Mouse (Mus musculus): ENCODE results near the gene Ccn2. TPM values are rescaled to one million over a fixed set of nuclear protein-coding genes. Genes with fewer than 3 reads are reported as not detected.
"Not testable (repeated sequence)": the region's sequence is repeated elsewhere in the genome, so short reads cannot be mapped to it uniquely, and the experiment has no call there.

The Ccn2 gene
- polyA plus RNA-seq, 1 experiment from 2014 or later: 17.1 TPM

GRCm38 (mm10) chr10:24609766-24610165, 14.5 kb downstream of the Ccn2 start:
- Histone ChIP-seq H3K36me3 (no peaks in the 10 kb centered on the region), H3K9me3 (no peaks in the 10 kb centered on the region), H3K4me3 (no peak overlapping the region), H3K4me1 (no peaks in the 10 kb centered on the region), H3K4me2 (replicated peaks) (no peak overlapping the region), H3K9ac (no peak overlapping the region), H3K27ac (no peak overlapping the region), H3K27me3 (no peaks in the 10 kb centered on the region)
- ATAC-seq (ENCODE audit: low FRiP score, low read depth): no peak
- 85% methylated on average over 9 of the region's 9 CpGs for WGBS

GRCm38 (mm10) chr10:24614726-24615125, 19.5 kb downstream of the Ccn2 start:
- no peak for ATAC-seq (ENCODE audit: low FRiP score, low read depth)
- no peaks in the 10 kb centered on the region for H3K36me3 ChIP-seq
- WGBS: 87% methylated on average over 4 of the region's 4 CpGs

GRCm38 (mm10) chr10:24615799-24616198, 20.6 kb downstream of the Ccn2 start:
- Histone ChIP-seq H3K27ac (no peak overlapping the region), H3K36me3 (no peaks in the 10 kb centered on the region), H3K9me3 (no peaks in the 10 kb centered on the region), H3K4me1 (no peaks in the 10 kb centered on the region), H3K9ac (no peak overlapping the region), H3K27me3 (no peaks in the 10 kb centered on the region), H3K4me2 (replicated peaks) (no peak overlapping the region), H3K4me3 (no peak overlapping the region)
- no peak for ATAC-seq (ENCODE audit: low FRiP score, low read depth)
- WGBS: 90% methylated on average over 6 of the region's 6 CpGs

More at GRCm38 (mm10) chr10:24614726-24615125, 19.5 kb downstream of the Ccn2 start:
- Histone ChIP-seq H3K4me3 (no peak overlapping the region), H3K9me3 (no peaks in the 10 kb centered on the region), H3K9ac (no peak overlapping the region), H3K27ac (no peak overlapping the region), H3K27me3 (no peaks in the 10 kb centered on the region), H3K4me2 (replicated peaks) (no peak overlapping the region), H3K4me1 (no peaks in the 10 kb centered on the region)

- not testable (repeated sequence) for H3K9ac ChIP-seq; H3K4me2 ChIP-seq (replicated peaks); H3K9me3 ChIP-seq; H3K4me3 ChIP-seq; H3K4me1 ChIP-seq; H3K27ac ChIP-seq; H3K36me3 ChIP-seq; ATAC-seq (ENCODE audit: low FRiP score, low read depth); H3K27me3 ChIP-seq
- whole genome bisulfite sequencing: 92% methylated on average over 1 of the region's 1 CpGs
Measured at GRCm38 (mm10) chr10:24616572-24616971, 21.3 kb downstream of the Ccn2 start.

GRCm38 (mm10) chr10:24621572-24621971, 26.3 kb downstream of the Ccn2 start:
- H3K9ac ChIP-seq: no peak overlapping the region
- H3K9me3 ChIP-seq: no peaks in the 10 kb centered on the region
- H3K4me3 ChIP-seq: no peak overlapping the region
- H3K27me3 ChIP-seq: no peaks in the 10 kb centered on the region
- H3K36me3 ChIP-seq: no peaks in the 10 kb centered on the region
- H3K4me1 ChIP-seq: no peaks in the 10 kb centered on the region
- WGBS: 42% methylated on average over 9 of the region's 9 CpGs
- no peak for ATAC-seq (ENCODE audit: low FRiP score, low read depth)
- no peak overlapping the region for H3K27ac ChIP-seq
- H3K4me2 ChIP-seq (replicated peaks): no peak overlapping the region

- no peak for ATAC-seq (ENCODE audit: low FRiP score, low read depth)
- Histone ChIP-seq H3K4me2 (replicated peaks) (no peak overlapping the region), H3K4me1 (peaks cover 5% of the 10 kb centered on the region; the same call in 1 of the 2 replicates), H3K9ac (no peak overlapping the region), H3K27me3 (no peaks in the 10 kb centered on the region), H3K36me3 (no peaks in the 10 kb centered on the region), H3K9me3 (no peaks in the 10 kb centered on the region), H3K27ac (no peak overlapping the region), H3K4me3 (no peak overlapping the region)
- WGBS: 31% methylated on average over 7 of the region's 7 CpGs
Measured at GRCm38 (mm10) chr10:24622586-24622985, 27.3 kb downstream of the Ccn2 start.

GRCm38 (mm10) chr10:24625060-24625701, 29.9 kb downstream of the Ccn2 start:
- H3K9ac ChIP-seq: no peak overlapping the region
- no peak overlapping the region for H3K27ac ChIP-seq
- H3K9me3 ChIP-seq: no peaks in the 10 kb centered on the region
- no peak overlapping the region for H3K4me3 ChIP-seq
- no peak for ATAC-seq (ENCODE audit: low FRiP score, low read depth)
- H3K4me1 ChIP-seq: peaks cover 7% of the 10 kb centered on the region; the same call in 1 of the 2 replicates
- no peaks in the 10 kb centered on the region for H3K36me3 ChIP-seq
- no peaks in the 10 kb centered on the region for H3K27me3 ChIP-seq
- peak overlapping the region; percentile 43 for H3K4me2 ChIP-seq (replicated peaks)
- WGBS: 44% methylated on average over 23 of the region's 24 CpGs

- Histone ChIP-seq H3K27ac (no peak overlapping the region), H3K4me2 (replicated peaks) (peak overlapping the region; percentile 23), H3K9me3 (no peaks in the 10 kb centered on the region), H3K36me3 (no peaks in the 10 kb centered on the region), H3K4me3 (no peak overlapping the region), H3K9ac (no peak overlapping the region), H3K27me3 (no peaks in the 10 kb centered on the region), H3K4me1 (peaks cover 7% of the 10 kb centered on the region; the same call in 1 of the 2 replicates)
- no peak for ATAC-seq (ENCODE audit: low FRiP score, low read depth)
- WGBS: 52% methylated on average over 12 of the region's 12 CpGs
Measured at GRCm38 (mm10) chr10:24627262-24627661, 32.0 kb downstream of the Ccn2 start.

GRCm38 (mm10) chr10:24628466-24628865, 33.2 kb downstream of the Ccn2 start:
- no peak overlapping the region for H3K27ac ChIP-seq
- 78% methylated on average over 9 of the region's 9 CpGs for WGBS
- no peaks in the 10 kb centered on the region for H3K36me3 ChIP-seq
- no peaks in the 10 kb centered on the region for H3K9me3 ChIP-seq
- no peak overlapping the region for H3K9ac ChIP-seq
- ATAC-seq (ENCODE audit: low FRiP score, low read depth): no peak
- peaks cover 7% of the 10 kb centered on the region; the same call in 1 of the 2 replicates for H3K4me1 ChIP-seq
- H3K27me3 ChIP-seq: no peaks in the 10 kb centered on the region
- no peak overlapping the region for H3K4me2 ChIP-seq (replicated peaks)
- H3K4me3 ChIP-seq: no peak overlapping the region

- Histone ChIP-seq H3K9me3 (no peaks in the 10 kb centered on the region), H3K9ac (no peak overlapping the region), H3K4me2 (replicated peaks) (no peak overlapping the region), H3K27me3 (no peaks in the 10 kb centered on the region), H3K4me1 (peaks cover 7% of the 10 kb centered on the region; the same call in 1 of the 2 replicates), H3K27ac (no peak overlapping the region), H3K36me3 (no peaks in the 10 kb centered on the region), H3K4me3 (no peak overlapping the region)
- ATAC-seq (ENCODE audit: low FRiP score, low read depth): no peak
- 83% methylated on average over 9 of the region's 9 CpGs for WGBS
Measured at GRCm38 (mm10) chr10:24629086-24629720, 34.0 kb downstream of the Ccn2 start.

GRCm38 (mm10) chr10:24630469-24631081, 35.3 kb downstream of the Ccn2 start:
- Histone ChIP-seq H3K4me2 (replicated peaks) (peak overlapping the region; percentile 36; the same call in 1 of the 2 replicates), H3K27me3 (no peaks in the 10 kb centered on the region), H3K27ac (no peak overlapping the region), H3K4me1 (peaks cover 7% of the 10 kb centered on the region; the same call in 1 of the 2 replicates), H3K36me3 (no peaks in the 10 kb centered on the region), H3K4me3 (no peak overlapping the region), H3K9ac (no peak overlapping the region), H3K9me3 (no peaks in the 10 kb centered on the region)
- WGBS: 22% methylated on average over 18 of the region's 18 CpGs
- no peak; the same call in 1 of the 2 replicates for ATAC-seq (ENCODE audit: low FRiP score, low read depth)

GRCm38 (mm10) chr10:24631122-24631521, 35.9 kb downstream of the Ccn2 start:
- Histone ChIP-seq H3K4me2 (replicated peaks) (no peak overlapping the region), H3K27ac (no peak overlapping the region), H3K4me1 (peaks cover 7% of the 10 kb centered on the region; the same call in 1 of the 2 replicates), H3K4me3 (no peak overlapping the region), H3K9ac (no peak overlapping the region), H3K9me3 (no peaks in the 10 kb centered on the region), H3K27me3 (no peaks in the 10 kb centered on the region), H3K36me3 (no peaks in the 10 kb centered on the region)
- ATAC-seq (ENCODE audit: low FRiP score, low read depth): no peak
- 92% methylated on average over 5 of the region's 5 CpGs for WGBS

Measured in limb, embryonic 13.5 days (tissue).